Mouse (Mus musculus) bone marrow, adult 2 months (tissue): ENCODE data around the gene Brsk2.

Experiments used
- CTCF ChIP-seq: fragments of 200-500 bp; IDR thresholded peaks from 2 replicates; pipeline ENCODE4 v1.5.1; 2011; ENCODE audit warnings: low read length, control low read depth; ENCODE audit not compliant: control insufficient read depth, insufficient read depth
- POLR2A ChIP-seq: fragments of 200-500 bp; IDR thresholded peaks from 2 replicates; pipeline ENCODE4 v1.6.1; 2011; ENCODE audit warnings: low read depth, mild to moderate bottlenecking, control low read depth, low read length, borderline replicate concordance; ENCODE audit not compliant: control insufficient read depth

GRCm38 (mm10) chr7:141953616-141954015 lies 4.1 kb downstream of the Brsk2 start:
- no peak for TF ChIP-seq CTCF
- no peak for TF ChIP-seq POLR2A
